Mouse (Mus musculus): ENCODE results near the gene Wdfy1. TPM values are rescaled to one million over a fixed set of nuclear protein-coding genes. Genes with fewer than 3 reads are reported as not detected.
A peak's percentile ranks its signal among the peaks of the same experiment; 100 is the strongest.

The Wdfy1 gene
- total and polyA plus RNA-seq, 3 experiments = 14.0 to 15.8 (median 14.9) TPM

DNA sequence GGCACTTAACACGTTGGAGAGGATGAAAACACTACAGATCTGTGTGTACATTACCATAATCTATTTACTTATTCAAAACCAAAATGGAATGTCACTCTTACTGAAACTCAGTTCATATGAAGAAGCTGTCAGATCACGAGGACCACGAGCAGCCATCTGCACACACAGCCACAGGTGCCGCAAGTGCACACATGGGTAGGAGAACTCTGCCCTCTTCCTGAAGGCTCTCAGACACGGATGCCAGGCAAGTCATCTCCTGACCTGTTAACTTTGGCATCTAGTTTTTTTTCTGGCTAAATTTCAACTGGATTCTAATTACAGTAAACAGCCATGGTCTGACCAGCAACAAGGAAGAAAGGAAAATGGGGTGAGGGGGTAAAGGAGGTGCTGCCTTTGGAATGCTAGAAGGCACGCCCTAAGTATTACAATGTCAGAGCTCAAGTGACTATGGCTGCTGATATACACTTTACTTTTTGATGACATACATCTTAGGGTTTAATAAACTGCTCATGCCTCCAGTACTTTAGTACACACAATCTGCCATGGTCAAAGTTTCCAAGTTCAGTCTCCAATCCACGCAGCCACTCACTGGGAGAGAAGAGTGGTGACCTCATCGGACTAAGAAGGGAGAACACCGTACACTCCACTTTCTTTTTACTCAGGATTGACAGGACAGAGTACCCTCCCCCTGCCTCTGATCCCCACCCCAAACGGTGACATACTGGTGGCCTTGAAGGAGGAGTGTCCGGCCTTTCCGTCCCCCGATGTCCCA lies 61.6 kb downstream of the Wdfy1 start:
- Histone ChIP-seq H3K4me1 (ENCODE audit: control insufficient read depth, insufficient read depth, low read length) (peaks cover 3% of the 10 kb centered on the region), H3K79me2 (replicated peaks; ENCODE audit: control insufficient read depth, insufficient read depth, low read length) (no peaks in the 10 kb centered on the region), H3K27me3 (ENCODE audit: control insufficient read depth, insufficient read depth, low read length) (no peaks in the 10 kb centered on the region), H3K36me3 (ENCODE audit: control insufficient read depth, insufficient read depth, low read length) (peaks cover 2% of the 10 kb centered on the region; the same call in 1 of the 2 replicates), H3K9ac (ENCODE audit: low read depth, low read length) (no peak overlapping the region), H3K4me3 (no peak overlapping the region), H3K27ac (no peak overlapping the region)
- intact Hi-C loops (cut with DNase I) = loop anchor here (5.0 kb wide), 1 partner anchor 63 kb away; the partner anchor contains the start of genes Mrpl44 and Wdfy1
- no peak for DNase-seq
- 87% methylated on average over 13 of the region's 13 CpGs for WGBS
- TF ChIP-seq CTCF (IDR thresholded peaks at IDR 0.05) (no peak), POLR2A (IDR thresholded peaks at IDR 0.05; ENCODE audit: insufficient read depth, low read depth, low read length) (no peak), EP300 (IDR thresholded peaks at IDR 0.05; ENCODE audit: insufficient read depth, low read depth, low read length) (no peak)

DNA sequence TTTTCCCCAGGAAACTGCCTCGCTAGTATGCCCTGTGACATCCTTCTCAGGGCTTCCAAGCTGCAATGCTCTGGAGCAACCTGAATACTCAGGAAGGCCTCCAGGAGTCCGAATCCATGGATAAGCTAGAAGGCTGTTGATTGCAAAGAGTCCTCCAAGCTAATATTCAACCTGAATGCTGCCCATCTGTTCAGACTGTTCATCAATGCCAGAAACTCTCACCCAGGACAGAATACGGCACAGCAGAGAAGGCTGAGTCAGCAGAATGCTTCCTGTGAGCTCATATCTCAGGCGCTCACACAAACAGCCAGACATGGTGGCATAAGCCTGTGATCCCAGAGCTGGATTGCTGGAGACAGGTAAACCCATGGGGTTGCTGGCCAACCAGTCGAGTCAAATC lies 62.9 kb downstream of the Wdfy1 start:
- no peak for TF ChIP-seq CTCF (IDR thresholded peaks at IDR 0.05)
- TF ChIP-seq EP300 (IDR thresholded peaks at IDR 0.05; ENCODE audit: insufficient read depth, low read depth, low read length) = no peak
- TF ChIP-seq POLR2A (IDR thresholded peaks at IDR 0.05; ENCODE audit: insufficient read depth, low read depth, low read length) = no peak
- H3K36me3 ChIP-seq (ENCODE audit: control insufficient read depth, insufficient read depth, low read length) = peaks cover 2% of the 10 kb centered on the region; the same call in 1 of the 2 replicates
- H3K4me1 ChIP-seq (ENCODE audit: control insufficient read depth, insufficient read depth, low read length) = peaks cover 3% of the 10 kb centered on the region
- no peak overlapping the region for H3K27ac ChIP-seq
- no peak overlapping the region for H3K9ac ChIP-seq (ENCODE audit: low read depth, low read length)
- no peaks in the 10 kb centered on the region for H3K27me3 ChIP-seq (ENCODE audit: control insufficient read depth, insufficient read depth, low read length)
- H3K4me3 ChIP-seq = no peak overlapping the region
- no peak for DNase-seq
- 95% methylated on average over 5 of the region's 5 CpGs for WGBS
- no peaks in the 10 kb centered on the region for H3K79me2 ChIP-seq (replicated peaks; ENCODE audit: control insufficient read depth, insufficient read depth, low read length)
- intact Hi-C loops (cut with DNase I) = loop anchor here (5.0 kb wide), 1 partner anchor 64 kb away; the partner anchor contains the start of genes Mrpl44 and Wdfy1

- no peaks in the 10 kb centered on the region for H3K27me3 ChIP-seq (ENCODE audit: control insufficient read depth, insufficient read depth, low read length)
- peaks cover 2% of the 10 kb centered on the region; the same call in 1 of the 2 replicates for H3K36me3 ChIP-seq (ENCODE audit: control insufficient read depth, insufficient read depth, low read length)
- no peak overlapping the region for H3K9ac ChIP-seq (ENCODE audit: low read depth, low read length)
- TF ChIP-seq POLR2A (IDR thresholded peaks at IDR 0.05; ENCODE audit: insufficient read depth, low read depth, low read length) = no peak
- no peak for TF ChIP-seq EP300 (IDR thresholded peaks at IDR 0.05; ENCODE audit: insufficient read depth, low read depth, low read length)
- no peak for TF ChIP-seq CTCF (IDR thresholded peaks at IDR 0.05)
- 43% methylated on average over 18 of the region's 18 CpGs for WGBS
- H3K79me2 ChIP-seq (replicated peaks; ENCODE audit: control insufficient read depth, insufficient read depth, low read length) = no peaks in the 10 kb centered on the region
- H3K27ac ChIP-seq = peak overlapping the region; percentile 29; the same call in 1 of the 2 replicates
- intact Hi-C loops (cut with DNase I) = loop anchor here (5.0 kb wide), 1 partner anchor 66 kb away; the partner anchor contains the start of genes Mrpl44 and Wdfy1
- DNase-seq = peak in 1 of 2 experiments; percentile 14
- no peak overlapping the region for H3K4me3 ChIP-seq
- peaks cover 3% of the 10 kb centered on the region for H3K4me1 ChIP-seq (ENCODE audit: control insufficient read depth, insufficient read depth, low read length)
Measured at GRCm38 (mm10) chr1:79711147-79712126, 64.5 kb downstream of the Wdfy1 start.

DNA sequence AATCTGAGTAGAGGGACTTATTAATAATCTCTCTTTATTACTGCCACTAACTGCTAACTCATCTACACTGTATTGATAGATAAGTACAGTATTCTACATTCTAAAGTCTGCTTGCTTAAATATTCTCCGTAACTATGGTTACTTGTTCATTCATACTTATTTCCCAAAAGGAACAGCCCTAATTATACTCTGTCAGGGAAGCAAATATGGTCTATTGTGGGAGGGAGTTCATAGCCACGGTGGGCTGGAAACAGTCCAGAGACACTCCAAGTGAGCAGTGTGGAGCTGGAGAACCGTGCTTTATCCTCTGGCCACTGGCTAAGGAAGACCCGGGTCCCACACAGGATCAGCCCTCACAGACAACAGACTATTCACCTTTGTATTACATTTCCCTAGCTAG lies 65.3 kb downstream of the Wdfy1 start:
- no peaks in the 10 kb centered on the region for H3K27me3 ChIP-seq (ENCODE audit: control insufficient read depth, insufficient read depth, low read length)
- intact Hi-C loops (cut with DNase I) = loop anchor here (5.0 kb wide), 1 partner anchor 67 kb away; the partner anchor contains the start of genes Mrpl44 and Wdfy1
- H3K36me3 ChIP-seq (ENCODE audit: control insufficient read depth, insufficient read depth, low read length) = peaks cover 2% of the 10 kb centered on the region; the same call in 1 of the 2 replicates
- H3K79me2 ChIP-seq (replicated peaks; ENCODE audit: control insufficient read depth, insufficient read depth, low read length) = no peaks in the 10 kb centered on the region
- H3K9ac ChIP-seq (ENCODE audit: low read depth, low read length) = no peak overlapping the region
- H3K4me1 ChIP-seq (ENCODE audit: control insufficient read depth, insufficient read depth, low read length) = peaks cover 3% of the 10 kb centered on the region
- 22% methylated on average over 4 of the region's 4 CpGs for WGBS
- no peak overlapping the region; the same call in 1 of the 2 replicates for H3K27ac ChIP-seq
- DNase-seq = no peak
- TF ChIP-seq EP300 (IDR thresholded peaks at IDR 0.05; ENCODE audit: insufficient read depth, low read depth, low read length) = no peak
- no peak for TF ChIP-seq POLR2A (IDR thresholded peaks at IDR 0.05; ENCODE audit: insufficient read depth, low read depth, low read length)
- TF ChIP-seq CTCF (IDR thresholded peaks at IDR 0.05) = no peak
- H3K4me3 ChIP-seq = no peak overlapping the region

DNA sequence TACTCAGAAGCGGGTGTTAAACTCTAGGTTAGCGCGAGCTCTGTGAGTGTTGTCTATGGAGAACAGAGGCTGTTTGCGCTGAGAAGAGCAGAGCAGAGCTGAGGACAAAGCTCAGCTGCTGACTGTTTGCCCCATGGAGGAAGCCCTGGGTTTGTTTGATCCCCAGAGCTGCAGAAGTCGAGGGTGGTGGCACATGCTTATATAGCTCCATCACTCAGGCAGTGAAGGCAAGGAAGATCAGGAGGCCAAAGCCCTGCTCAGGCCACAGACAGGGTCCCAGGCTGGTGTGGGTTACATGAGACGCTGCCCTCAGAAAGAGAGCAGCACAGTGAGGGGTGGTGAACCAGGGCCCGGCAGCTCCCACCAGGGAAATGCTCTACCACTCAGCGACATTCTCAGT lies 65.7 kb downstream of the Wdfy1 start:
- Histone ChIP-seq H3K27me3 (ENCODE audit: control insufficient read depth, insufficient read depth, low read length) (no peaks in the 10 kb centered on the region), H3K4me3 (no peak overlapping the region), H3K36me3 (ENCODE audit: control insufficient read depth, insufficient read depth, low read length) (peaks cover 2% of the 10 kb centered on the region), H3K27ac (no peak overlapping the region), H3K4me1 (ENCODE audit: control insufficient read depth, insufficient read depth, low read length) (peaks cover 3% of the 10 kb centered on the region), H3K9ac (ENCODE audit: low read depth, low read length) (no peak overlapping the region), H3K79me2 (replicated peaks; ENCODE audit: control insufficient read depth, insufficient read depth, low read length) (no peaks in the 10 kb centered on the region)
- intact Hi-C loops (cut with DNase I) = loop anchor here (5.0 kb wide), 1 partner anchor 67 kb away; the partner anchor contains the start of genes Mrpl44 and Wdfy1
- WGBS = 82% methylated on average over 8 of the region's 8 CpGs
- no peak for TF ChIP-seq POLR2A (IDR thresholded peaks at IDR 0.05; ENCODE audit: insufficient read depth, low read depth, low read length)
- TF ChIP-seq CTCF (IDR thresholded peaks at IDR 0.05) = no peak
- no peak for TF ChIP-seq EP300 (IDR thresholded peaks at IDR 0.05; ENCODE audit: insufficient read depth, low read depth, low read length)
- DNase-seq = no peak

All from heart, adult 2 months (tissue).